Mouse (Mus musculus): Measurements from ENCODE around the gene Prph. TPM values are rescaled to one million over a fixed set of nuclear protein-coding genes. Genes with fewer than 3 reads are reported as not detected.

The Prph gene
- polyA plus RNA-seq, 1 experiment from 2014 or later: 0.07 TPM

DNA sequence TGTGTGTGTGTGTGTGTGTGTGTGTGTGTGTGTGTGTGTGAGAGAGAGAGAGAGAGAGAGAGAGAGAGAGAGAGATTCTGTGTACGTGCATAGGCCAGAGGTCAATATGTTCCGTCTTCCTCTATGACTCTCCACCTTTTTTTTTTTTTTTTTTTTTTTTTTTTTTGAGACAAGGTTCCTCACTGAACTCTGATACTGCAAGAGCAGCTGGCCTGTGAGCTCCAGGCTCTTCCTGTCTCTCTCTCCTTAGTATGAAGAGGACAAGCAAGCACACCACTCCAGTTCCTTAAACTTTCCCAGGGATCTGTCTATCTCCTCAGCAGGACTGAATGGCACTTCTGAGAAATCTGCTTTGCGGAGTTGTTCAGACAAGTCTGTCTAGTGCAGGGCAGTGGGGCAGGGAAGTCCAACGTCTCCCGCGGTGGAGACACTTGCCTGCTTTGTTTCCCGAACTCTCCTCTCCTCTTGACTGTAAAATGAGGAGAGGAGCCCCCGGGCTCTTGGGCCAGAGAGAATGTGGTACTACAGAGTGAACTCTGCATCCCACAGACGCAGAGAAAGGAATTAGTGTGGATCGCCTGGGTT, 26.0 kb upstream of the Prph start:
- Histone ChIP-seq H3K27ac (peak overlapping the region; percentile 98), H3K79me2 (ENCODE audit: inconsistent target) (peaks cover 35% of the 10 kb centered on the region), H3K36me3 (ENCODE audit: inconsistent target) (no peaks in the 10 kb centered on the region), H3K4me3 (ENCODE audit: inconsistent target) (peak overlapping the region; percentile 98)
- WGBS (ENCODE audit: missing documents): 3% methylated on average over 8 of the region's 10 CpGs

DNA sequence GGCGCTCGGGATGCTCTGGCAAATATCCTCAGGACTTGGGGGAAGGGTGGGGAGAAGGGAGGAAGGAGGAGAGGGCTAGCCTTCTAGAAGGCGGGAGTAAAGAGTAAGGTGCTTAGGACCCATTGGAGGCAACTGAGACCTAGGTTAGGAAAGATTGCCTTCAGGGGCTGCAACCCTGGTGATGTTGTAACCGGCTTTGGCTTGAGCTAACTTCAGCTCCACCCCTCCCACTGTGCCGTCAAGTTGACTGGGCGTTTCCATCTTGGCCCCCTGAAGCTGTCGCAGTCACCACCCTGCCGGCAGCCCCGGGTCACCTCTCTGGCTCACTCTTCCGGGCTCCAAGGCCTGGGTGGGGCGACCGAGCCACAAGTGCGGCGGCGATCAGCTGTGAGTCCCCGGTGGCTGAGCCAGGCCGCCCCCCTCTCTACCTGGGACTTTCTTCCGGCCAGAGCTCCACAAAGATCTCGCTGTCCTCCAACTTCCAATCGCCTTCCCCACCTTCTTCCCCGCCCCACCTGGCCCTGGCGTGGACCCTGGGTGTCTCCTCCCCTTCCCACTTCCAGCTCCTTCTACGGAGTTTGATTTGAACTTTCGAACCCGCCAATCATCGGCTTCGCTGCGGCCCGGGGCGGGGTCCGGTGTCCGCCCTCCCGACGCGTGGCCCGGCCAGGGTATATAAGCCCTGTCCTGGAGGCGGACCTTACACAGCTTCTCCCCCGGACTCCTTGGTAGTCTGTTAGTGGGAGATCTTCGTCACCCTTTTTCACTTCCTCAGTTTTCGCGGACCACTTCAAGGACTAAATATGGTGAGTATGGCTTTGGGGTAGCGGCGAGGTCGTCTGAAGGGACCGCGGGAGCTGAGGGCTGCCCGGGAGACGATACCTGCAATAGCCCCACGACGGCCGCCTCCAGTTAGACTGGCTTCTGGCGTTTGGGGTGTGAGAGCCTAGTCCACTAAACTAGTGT, 25.1 kb upstream of the Prph start, which contains the start of gene Tuba1c:
TSS of gene Tuba1c (plus strand) at position 273 of the 966 bp plus-strand sequence.
- Histone ChIP-seq H3K36me3 (ENCODE audit: inconsistent target) (peaks cover 4% of the 10 kb centered on the region; the same call in 1 of the 2 replicates), H3K4me3 (ENCODE audit: inconsistent target) (peak within 1 kb of the TSS; percentile 98), H3K27ac (peak within 1 kb of the TSS; percentile 98), H3K79me2 (ENCODE audit: inconsistent target) (peaks cover 42% of the 10 kb centered on the region)
- under 1% methylated on average over 52 of the region's 52 CpGs for WGBS (ENCODE audit: missing documents)

DNA sequence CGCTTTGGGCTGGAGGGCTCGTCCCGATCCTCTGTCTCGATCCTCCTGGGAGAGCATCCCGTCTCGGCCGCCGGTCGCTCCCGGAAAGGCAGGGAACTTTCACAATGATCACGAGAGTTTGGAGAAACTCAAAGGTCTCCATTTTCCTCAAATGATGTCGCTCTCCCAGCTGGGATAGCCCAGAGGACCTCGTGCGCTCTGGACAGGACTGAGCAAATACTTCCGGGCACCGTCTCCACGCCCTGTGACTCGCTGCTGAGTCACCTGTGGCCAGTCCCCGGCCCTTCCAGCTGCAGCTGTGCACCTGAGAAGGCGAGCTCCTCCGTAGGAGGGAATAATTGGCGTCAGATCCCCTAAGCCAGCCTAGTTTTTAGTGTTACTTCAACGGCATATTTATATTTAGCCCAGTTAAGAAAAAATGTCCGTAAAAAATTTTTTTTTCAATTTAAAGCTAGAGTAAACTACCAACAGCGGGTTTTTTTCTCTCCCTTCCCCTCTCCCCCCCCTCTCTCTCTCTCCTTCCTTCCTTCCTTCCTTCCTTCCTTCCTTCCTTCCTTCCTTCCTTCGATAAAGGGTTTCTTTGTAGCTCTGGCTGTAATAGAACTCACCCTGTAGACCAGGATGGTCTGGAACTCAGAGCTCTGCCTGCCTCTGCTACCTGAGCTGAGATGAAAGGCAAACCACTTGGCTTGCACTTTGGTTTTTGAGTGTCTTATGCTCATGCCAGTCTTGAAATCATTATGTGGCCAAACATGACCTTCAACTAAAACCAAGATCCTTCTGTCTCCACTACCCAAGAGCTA, 24.2 kb upstream of the Prph start:
- H3K4me3 ChIP-seq (ENCODE audit: inconsistent target): peak overlapping the region; percentile 98
- peak overlapping the region; percentile 98 for H3K27ac ChIP-seq
- H3K36me3 ChIP-seq (ENCODE audit: inconsistent target): peaks cover 13% of the 10 kb centered on the region; the same call in 1 of the 2 replicates
- peaks cover 51% of the 10 kb centered on the region for H3K79me2 ChIP-seq (ENCODE audit: inconsistent target)
- under 1% methylated on average over 25 of the region's 26 CpGs for WGBS (ENCODE audit: missing documents)

DNA sequence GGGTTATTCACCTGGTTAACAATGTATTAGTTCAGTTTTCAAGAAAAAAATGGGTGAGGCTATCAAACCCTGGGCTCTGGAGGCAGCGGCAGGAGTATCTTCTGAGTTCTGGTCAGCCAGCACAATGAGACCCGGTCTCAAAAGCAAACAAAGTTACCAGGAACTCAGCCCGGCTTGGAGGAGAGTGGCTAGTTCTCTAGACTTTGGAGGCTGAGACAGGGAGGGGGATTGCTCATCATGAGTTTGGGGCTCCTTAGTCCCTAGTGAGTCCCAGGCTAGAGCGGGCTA, 23.6 kb upstream of the Prph start:
- Histone ChIP-seq H3K27ac (peak overlapping the region; percentile 98), H3K36me3 (ENCODE audit: inconsistent target) (peaks cover 19% of the 10 kb centered on the region; the same call in 1 of the 2 replicates), H3K79me2 (ENCODE audit: inconsistent target) (peaks cover 57% of the 10 kb centered on the region), H3K4me3 (ENCODE audit: inconsistent target) (peak overlapping the region; percentile 98)
- WGBS (ENCODE audit: missing documents): 61% methylated on average over 4 of the region's 4 CpGs

DNA sequence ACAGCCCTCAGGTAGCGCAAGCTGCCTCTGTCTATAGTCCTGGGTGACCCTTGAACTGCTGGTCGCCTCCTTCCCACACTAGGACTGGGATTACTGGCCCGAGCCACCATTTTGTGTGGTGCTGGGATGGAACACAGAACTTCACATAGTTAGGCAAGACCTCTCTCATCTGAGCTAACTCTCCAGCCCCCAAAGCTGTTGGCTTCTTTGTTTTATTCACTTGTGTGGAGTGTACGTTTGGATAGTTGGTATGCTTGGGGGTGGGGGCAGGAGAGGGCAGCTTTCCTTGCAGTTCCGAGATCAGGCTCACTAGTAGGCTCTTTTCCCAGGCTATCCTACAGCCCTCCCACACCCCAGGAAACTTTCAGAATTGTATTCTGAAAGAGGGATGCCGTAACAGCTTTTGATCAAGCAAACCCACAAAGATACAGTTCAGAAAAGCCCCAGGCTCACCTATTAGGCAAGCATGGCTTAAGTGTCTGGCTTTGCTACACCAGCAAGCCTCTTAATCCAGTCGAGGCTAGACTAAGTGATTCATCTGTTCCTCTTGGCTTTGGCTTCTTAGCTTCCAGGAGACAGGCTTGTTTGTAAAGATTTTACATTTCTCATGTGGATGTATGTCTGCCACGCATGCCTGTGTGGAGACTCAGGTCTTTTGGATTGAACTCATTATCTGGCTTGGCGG, 22.8 kb upstream of the Prph start:
- peak overlapping the region; percentile 98 for H3K27ac ChIP-seq
- WGBS (ENCODE audit: missing documents): 74% methylated on average over 9 of the region's 9 CpGs
- peaks cover 60% of the 10 kb centered on the region for H3K79me2 ChIP-seq (ENCODE audit: inconsistent target)
- H3K4me3 ChIP-seq (ENCODE audit: inconsistent target): peak overlapping the region; percentile 98
- H3K36me3 ChIP-seq (ENCODE audit: inconsistent target): peaks cover 24% of the 10 kb centered on the region; the same call in 1 of the 2 replicates

DNA sequence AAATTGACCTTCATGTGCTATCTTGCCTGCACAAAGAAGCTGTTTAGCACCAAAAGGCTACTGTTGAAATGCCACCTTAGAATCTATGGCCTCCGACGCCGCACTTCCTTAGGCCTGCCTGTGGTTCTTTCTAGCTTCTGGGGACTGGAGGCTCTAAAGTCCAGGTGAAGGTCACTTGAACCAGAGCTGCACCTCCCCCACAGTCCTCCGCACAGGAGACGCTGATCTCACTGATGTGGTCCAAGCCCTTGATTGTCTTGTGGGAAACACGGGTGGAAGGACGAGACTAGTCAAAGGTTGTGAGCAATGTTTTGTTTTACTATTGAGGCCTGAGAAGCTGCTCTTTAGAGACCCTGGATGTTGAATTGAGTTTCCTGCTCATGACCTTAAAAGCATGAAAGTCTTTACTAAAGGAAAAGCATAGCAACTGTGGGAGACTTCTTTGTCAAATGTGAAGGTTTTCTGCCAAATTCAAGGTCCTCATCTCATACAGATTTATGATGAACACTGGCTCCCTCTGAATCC, 22.2 kb upstream of the Prph start:
- WGBS (ENCODE audit: missing documents): 59% methylated on average over 7 of the region's 7 CpGs
- peak overlapping the region; percentile 98 for H3K4me3 ChIP-seq (ENCODE audit: inconsistent target)
- H3K36me3 ChIP-seq (ENCODE audit: inconsistent target): peaks cover 24% of the 10 kb centered on the region; the same call in 1 of the 2 replicates
- H3K79me2 ChIP-seq (ENCODE audit: inconsistent target): peaks cover 60% of the 10 kb centered on the region
- peak overlapping the region; percentile 98 for H3K27ac ChIP-seq

DNA sequence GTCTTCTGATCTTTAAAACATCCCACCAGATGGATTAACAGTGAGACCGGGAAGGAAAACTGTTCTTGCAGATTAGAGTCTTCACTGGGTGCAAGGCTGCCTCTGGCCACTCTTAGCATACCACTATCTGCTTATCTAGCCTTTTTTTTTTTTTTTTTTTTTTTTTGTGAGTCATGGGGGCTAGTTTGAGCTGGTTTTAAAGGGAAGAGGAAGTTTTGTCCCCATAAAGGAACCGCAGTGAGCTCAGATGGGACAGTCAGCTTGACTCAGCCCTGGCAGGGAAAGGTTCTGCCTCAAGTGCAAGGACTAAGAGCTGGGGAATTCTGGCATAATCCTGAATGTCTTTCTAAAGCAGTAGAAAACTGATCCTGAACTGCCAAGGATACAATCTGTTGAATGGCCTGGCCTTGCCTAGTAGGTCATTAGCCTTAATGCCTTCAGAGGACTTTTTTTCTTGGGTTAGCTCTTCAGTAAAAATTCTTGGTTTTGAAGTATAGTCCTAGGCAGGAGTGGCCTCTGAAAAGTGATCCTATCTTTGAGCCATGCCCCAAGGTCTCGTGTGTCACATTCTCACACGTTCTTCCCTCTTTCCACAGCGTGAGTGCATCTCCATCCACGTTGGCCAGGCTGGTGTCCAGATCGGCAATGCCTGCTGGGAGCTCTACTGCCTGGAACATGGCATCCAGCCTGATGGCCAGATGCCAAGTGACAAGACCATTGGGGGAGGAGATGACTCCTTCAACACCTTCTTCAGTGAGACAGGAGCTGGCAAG, 21.3 kb upstream of the Prph start:
- H3K36me3 ChIP-seq (ENCODE audit: inconsistent target): peaks cover 24% of the 10 kb centered on the region; the same call in 1 of the 2 replicates
- WGBS (ENCODE audit: missing documents): 13% methylated on average over 3 of the region's 7 CpGs
- peaks cover 60% of the 10 kb centered on the region for H3K79me2 ChIP-seq (ENCODE audit: inconsistent target)
- H3K4me3 ChIP-seq (ENCODE audit: inconsistent target): peak overlapping the region; percentile 98
- peak overlapping the region; percentile 98 for H3K27ac ChIP-seq

DNA sequence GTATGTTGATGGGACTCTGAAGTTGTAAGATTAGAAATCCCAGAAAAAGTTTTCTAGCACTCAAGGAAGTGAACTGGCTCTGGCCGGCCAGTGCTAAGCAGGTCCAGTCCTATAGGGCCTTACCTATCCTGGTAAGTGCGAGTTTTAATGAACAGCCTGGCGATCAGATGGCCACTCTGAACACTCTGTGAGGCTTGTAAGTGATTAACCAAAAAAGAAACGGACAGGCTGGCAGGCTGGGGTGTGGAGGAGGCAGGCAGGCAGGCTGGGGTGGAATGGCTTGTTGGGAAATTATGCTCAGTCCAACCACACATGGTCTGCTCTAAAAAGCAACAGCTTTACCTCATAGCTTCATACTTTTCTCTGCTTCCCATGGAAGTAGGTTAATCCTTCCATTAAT, 19.5 kb upstream of the Prph start:
- H3K4me3 ChIP-seq (ENCODE audit: inconsistent target): no peak overlapping the region
- peaks cover 58% of the 10 kb centered on the region for H3K79me2 ChIP-seq (ENCODE audit: inconsistent target)
- H3K36me3 ChIP-seq (ENCODE audit: inconsistent target): peaks cover 24% of the 10 kb centered on the region; the same call in 1 of the 2 replicates
- WGBS (ENCODE audit: missing documents): 97% methylated on average over 4 of the region's 4 CpGs
- no peak overlapping the region for H3K27ac ChIP-seq

DNA sequence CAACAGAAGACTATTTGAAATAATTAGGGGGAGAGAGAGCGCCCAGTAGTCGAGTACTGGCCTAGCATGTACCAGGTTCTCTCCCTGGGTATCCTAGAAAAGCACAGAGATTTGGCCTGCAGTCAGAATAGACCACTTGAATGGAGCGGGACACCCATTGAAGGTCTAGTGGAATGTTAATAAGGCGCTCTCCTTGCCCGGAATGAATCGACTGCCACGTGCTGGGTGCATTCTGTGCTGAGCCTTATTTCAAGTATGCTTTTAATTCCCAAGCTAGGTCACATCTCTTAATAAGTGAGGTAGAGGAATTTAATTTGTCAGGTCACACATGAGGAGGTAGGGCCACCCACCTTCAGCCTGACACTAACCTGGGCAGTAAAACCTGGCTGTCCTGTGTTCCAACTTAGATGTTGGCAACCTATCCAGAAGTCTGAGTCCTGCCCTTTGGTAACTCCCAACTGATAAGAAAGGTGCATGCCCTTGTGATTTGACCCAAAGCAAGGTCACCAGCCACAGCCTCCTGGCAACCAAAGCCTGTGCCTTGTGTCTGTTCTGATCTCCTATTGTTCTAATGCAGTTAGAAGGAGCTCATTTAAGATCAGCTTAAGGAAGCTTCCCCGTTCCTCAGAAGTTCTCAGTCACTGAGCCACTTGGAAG, 18.6 kb upstream of the Prph start:
- Histone ChIP-seq H3K36me3 (ENCODE audit: inconsistent target) (peaks cover 24% of the 10 kb centered on the region; the same call in 1 of the 2 replicates), H3K79me2 (ENCODE audit: inconsistent target) (peaks cover 48% of the 10 kb centered on the region), H3K4me3 (ENCODE audit: inconsistent target) (no peak overlapping the region), H3K27ac (no peak overlapping the region)
- 96% methylated on average over 8 of the region's 8 CpGs for WGBS (ENCODE audit: missing documents)

DNA sequence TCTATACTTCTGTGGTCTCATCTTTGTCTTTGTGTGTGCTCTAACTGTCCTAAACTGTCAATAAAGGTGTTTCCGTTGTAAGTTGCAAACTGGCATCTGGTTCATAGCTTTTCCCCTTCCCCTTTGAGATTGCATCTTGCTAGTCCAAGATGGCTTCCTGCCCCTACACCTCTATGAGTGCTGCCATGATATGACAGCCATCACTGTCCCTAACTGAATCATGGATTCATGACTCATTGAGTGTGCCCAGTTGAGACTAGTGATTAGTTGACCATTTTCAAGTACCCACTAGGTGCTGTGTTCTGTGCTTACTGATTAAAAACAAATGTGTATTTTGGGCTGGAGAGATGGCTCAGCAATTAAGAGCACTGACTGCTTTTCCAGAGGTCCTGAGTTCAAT, 16.9 kb upstream of the Prph start:
- H3K79me2 ChIP-seq (ENCODE audit: inconsistent target): peaks cover 32% of the 10 kb centered on the region
- no peak overlapping the region for H3K27ac ChIP-seq
- 92% methylated on average over 1 of the region's 1 CpGs for WGBS (ENCODE audit: missing documents)
- peaks cover 24% of the 10 kb centered on the region; the same call in 1 of the 2 replicates for H3K36me3 ChIP-seq (ENCODE audit: inconsistent target)
- no peak overlapping the region for H3K4me3 ChIP-seq (ENCODE audit: inconsistent target)

DNA sequence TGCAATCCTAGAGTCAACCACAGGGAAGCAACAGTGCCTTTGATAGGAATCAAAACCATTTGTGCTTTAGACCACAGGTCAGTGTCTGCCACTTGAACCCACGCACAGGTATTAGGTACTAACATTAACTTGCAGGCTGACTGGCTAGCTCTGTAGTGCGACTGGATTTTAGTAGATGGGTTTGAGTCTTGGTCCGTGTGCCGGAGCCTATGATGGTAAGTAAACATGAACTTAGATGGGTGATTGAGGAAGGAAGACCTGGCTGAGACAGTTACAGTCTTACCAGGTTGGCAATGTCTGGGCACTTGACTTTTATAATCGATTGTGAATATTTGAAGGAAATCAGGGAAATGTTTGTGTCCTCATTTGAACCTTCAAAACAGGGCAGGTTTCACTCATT, 16.2 kb upstream of the Prph start:
- no peak overlapping the region for H3K4me3 ChIP-seq (ENCODE audit: inconsistent target)
- WGBS (ENCODE audit: missing documents): over 99% methylated on average over 5 of the region's 5 CpGs
- peaks cover 24% of the 10 kb centered on the region; the same call in 1 of the 2 replicates for H3K36me3 ChIP-seq (ENCODE audit: inconsistent target)
- H3K27ac ChIP-seq: no peak overlapping the region
- H3K79me2 ChIP-seq (ENCODE audit: inconsistent target): peaks cover 26% of the 10 kb centered on the region

DNA sequence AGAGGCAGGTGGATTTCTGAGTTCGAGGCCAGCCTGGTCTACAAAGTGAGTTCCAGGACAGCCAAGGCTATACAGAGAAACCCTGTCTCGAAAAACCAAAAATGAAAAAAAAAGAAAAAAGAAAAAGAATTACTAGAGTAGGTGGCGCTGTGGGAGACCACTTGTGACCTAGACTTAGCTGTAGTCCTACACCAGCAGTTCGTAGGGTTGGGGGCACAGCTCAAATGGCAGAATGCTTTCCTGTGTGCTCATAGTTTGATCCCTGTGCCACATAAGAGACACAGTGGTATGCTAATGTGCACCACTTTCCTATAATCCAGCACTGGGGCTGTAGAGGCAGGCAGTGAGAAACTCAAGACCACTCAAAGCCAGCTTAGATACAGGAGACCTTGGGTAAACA, 15.7 kb upstream of the Prph start:
- Histone ChIP-seq H3K4me3 (ENCODE audit: inconsistent target) (no peak overlapping the region), H3K79me2 (ENCODE audit: inconsistent target) (peaks cover 24% of the 10 kb centered on the region), H3K36me3 (ENCODE audit: inconsistent target) (peaks cover 24% of the 10 kb centered on the region; the same call in 1 of the 2 replicates), H3K27ac (no peak overlapping the region)
- 80% methylated on average over 2 of the region's 4 CpGs for WGBS (ENCODE audit: missing documents)

Data from macrophage (primary cell).